Mouse (Mus musculus) heart, embryonic 16.5 days (tissue): ENCODE results near the gene Higd1c. TPM values are rescaled to one million over a fixed set of nuclear protein-coding genes. Genes with fewer than 3 reads are reported as not detected.
"Not testable (repeated sequence)": the region's sequence is repeated elsewhere in the genome, so short reads cannot be mapped to it uniquely, and the experiment has no call there.

Experiments used
- ATAC-seq: fragments of 200-750 bp; cut with Nextera tagmentation; replicated peaks from 2 replicates; pipeline ENCODE4 v1.8.0; 2017; ENCODE audit warnings: moderate number of reproducible peaks; ENCODE audit not compliant: insufficient read depth, low FRiP score; ENCODE audit errors: extremely low read depth
- H3K27ac ChIP-seq: fragments of 300-500 bp; sonication (generic); 2 replicates; pipeline ENCODE4 v1.5.1; 2014; ENCODE audit warnings: mild to moderate bottlenecking, low read length, control low read depth, moderate library complexity
- H3K27me3 ChIP-seq: fragments of 300-500 bp; sonication (generic); 2 replicates; pipeline ENCODE4 v1.6.1; 2014; ENCODE audit warnings: low read length, mixed read lengths; ENCODE audit not compliant: control insufficient read depth, insufficient read depth
- H3K36me3 ChIP-seq: fragments of 300-500 bp; sonication (generic); 2 replicates; pipeline ENCODE4 v1.6.1; 2014; ENCODE audit not compliant: control insufficient read depth, insufficient read depth
- H3K4me1 ChIP-seq: fragments of 300-500 bp; sonication (generic); 2 replicates; pipeline ENCODE4 v1.6.1; 2014; ENCODE audit warnings: low read length, mixed read lengths; ENCODE audit not compliant: control insufficient read depth, insufficient read depth
- H3K4me2 ChIP-seq: fragments of 300-500 bp; sonication (generic); 2 replicates; pipeline ENCODE4 v1.6.1; 2014; ENCODE audit warnings: low read depth, mild to moderate bottlenecking, control low read depth, low read length
- H3K4me3 ChIP-seq: fragments of 300-500 bp; sonication (generic); 2 replicates; pipeline ENCODE4 v1.5.1; 2014; ENCODE audit warnings: mild to moderate bottlenecking, control low read depth, low read length
- H3K9ac ChIP-seq: fragments of 300-500 bp; sonication (generic); 2 replicates; pipeline ENCODE4 v1.6.1; 2014; ENCODE audit warnings: low read length, control low read depth
- H3K9me3 ChIP-seq: fragments of 300-500 bp; sonication (generic); replicated peaks from 2 replicates; pipeline ENCODE4 v1.6.1; 2016; ENCODE audit warnings: low read length; ENCODE audit not compliant: control insufficient read depth
- WGBS: fragments of 180-500 bp; shearing (Covaris S2); extraction: QIAGEN DNeasy Blood & Tissue Kit; methylation state at CpG from one replicate; pipeline ENCODE4 v1.1.7; 2014; 5-methylcytosine and 5-hydroxymethylcytosine counted together
- polyA plus RNA-seq: library from polyadenylated mRNA; unstranded; fragments of >200 nt; fragmentation: Nextera tagmentation; extraction: Ambion mirVana; gene quantifications from 2 replicates; pipeline ENCODE4 v1.2.1, GENCODE M21; 2015

The Higd1c gene
- polyA plus RNA-seq, 1 experiment from 2014 or later, result not detected

DNA sequence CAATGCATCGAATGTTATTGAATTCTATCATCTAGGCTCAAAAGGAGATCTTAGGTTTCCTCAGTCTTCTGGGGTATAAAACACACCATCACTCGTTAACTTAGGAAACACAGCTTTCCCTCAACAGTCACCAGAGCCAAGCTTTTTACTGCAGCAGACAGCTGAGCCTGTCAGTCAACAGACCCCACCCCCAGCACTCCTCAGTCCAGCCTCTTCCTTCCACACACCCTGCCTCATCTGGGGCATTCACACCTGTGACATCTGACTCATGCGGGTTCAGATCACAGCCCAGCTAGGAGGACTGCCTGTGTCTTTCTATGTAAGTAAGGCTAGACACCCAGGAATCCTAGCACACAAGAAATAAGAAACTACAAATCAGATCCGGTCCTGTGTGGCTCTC lies 49.7 kb downstream of the Higd1c start:
- WGBS, result 57% methylated on average over 4 of the region's 4 CpGs

DNA sequence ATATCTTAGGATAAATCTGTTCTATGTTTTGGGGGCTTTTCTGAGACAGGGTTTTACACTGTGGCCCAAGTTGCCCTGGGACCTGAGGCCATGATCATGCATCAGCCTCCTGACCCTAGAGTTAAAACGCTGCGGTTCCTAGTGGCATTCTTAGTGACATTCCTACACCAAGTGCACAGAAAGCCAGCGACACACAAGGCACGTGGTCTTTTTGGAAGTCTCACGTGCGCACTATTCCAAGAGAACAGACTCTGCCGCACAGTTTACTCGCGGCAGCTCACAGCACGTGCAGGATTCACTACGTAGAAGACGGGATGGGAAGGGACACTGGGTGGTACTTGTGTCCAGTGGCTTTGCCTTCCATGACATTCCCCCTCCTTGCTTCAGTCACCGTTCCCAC lies 50.6 kb downstream of the Higd1c start:
- H3K4me2 ChIP-seq, result no peak overlapping the region
- H3K4me1 ChIP-seq, result peaks cover 25% of the 10 kb centered on the region
- peak; percentile 8; the same call in 1 of the 2 replicates for ATAC-seq
- no peaks in the 10 kb centered on the region for H3K27me3 ChIP-seq
- no peaks in the 10 kb centered on the region for H3K9me3 ChIP-seq
- peaks cover under 1% of the 10 kb centered on the region; the same call in 1 of the 2 replicates for H3K36me3 ChIP-seq
- H3K9ac ChIP-seq, result no peak overlapping the region
- H3K27ac ChIP-seq, result no peak overlapping the region
- no peak overlapping the region for H3K4me3 ChIP-seq
- 82% methylated on average over 13 of the region's 13 CpGs for WGBS

More for the DNA sequence above, 49.7 kb downstream of the Higd1c start:
- no peak overlapping the region for H3K4me3 ChIP-seq
- H3K27me3 ChIP-seq, result no peaks in the 10 kb centered on the region
- H3K9ac ChIP-seq, result no peak overlapping the region
- H3K27ac ChIP-seq, result no peak overlapping the region
- ATAC-seq, result no peak
- peaks cover 15% of the 10 kb centered on the region for H3K4me1 ChIP-seq
- no peaks in the 10 kb centered on the region for H3K9me3 ChIP-seq
- peaks cover 4% of the 10 kb centered on the region; the same call in 1 of the 2 replicates for H3K36me3 ChIP-seq
- H3K4me2 ChIP-seq, result no peak overlapping the region

DNA sequence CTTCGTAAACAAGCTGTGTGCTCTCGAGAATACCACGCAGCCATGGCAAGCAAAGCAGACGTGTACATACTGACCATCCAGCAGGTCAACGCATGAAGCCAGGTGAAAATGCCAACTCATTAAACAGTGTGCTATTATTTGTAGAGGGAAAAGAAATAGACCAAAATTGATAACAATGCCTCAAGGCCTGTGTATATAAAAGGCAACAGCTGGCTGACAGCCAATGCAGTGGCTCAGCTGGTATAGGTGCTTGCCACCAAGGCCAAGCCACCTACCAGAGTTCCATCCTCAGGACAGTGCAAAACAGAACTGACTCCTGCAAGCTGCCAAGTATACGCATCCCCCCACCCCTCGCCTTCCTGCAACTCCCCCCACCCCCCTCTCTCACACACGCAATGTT lies 51.3 kb downstream of the Higd1c start:
- Histone ChIP-seq H3K36me3 (no peaks in the 10 kb centered on the region), H3K27me3 (no peaks in the 10 kb centered on the region), H3K27ac (0 out of 2 replicates have a peak overlapping the region, but pooled peaks have one; percentile 13), H3K9ac (no peak overlapping the region), H3K4me3 (no peak overlapping the region), H3K4me1 (peaks cover 30% of the 10 kb centered on the region), H3K4me2 (no peak overlapping the region), H3K9me3 (no peaks in the 10 kb centered on the region)
- 77% methylated on average over 8 of the region's 8 CpGs for WGBS
- no peak for ATAC-seq

DNA sequence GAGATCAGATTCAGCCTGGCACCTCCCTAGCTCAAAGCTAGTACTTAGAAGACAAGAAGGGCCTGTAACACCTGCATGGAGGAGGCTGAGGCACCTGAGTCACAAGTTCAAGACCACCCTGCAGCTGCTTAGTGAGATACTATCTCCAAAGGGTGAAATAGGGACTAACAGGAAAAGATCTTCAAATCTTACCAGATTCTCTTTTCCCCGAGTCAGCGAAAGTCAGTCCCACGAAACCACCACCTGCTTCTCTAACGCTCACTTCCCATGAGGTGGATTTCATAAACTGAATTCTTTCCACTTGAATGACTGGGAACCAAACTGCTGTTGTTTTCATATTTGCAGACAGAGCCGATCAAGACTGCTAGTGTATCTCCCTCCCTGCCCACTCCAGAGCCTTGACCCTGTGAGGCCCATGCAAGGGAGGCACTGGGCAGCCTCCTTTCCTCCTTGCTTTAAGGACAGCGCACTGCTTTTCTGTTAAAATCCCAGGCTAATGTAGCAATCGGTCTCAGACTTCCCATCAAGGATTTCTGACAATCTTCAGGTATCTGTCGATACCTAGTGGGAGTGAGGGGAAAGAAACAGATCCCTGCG lies 53.6 kb downstream of the Higd1c start:
- Histone ChIP-seq H3K9ac (no peak overlapping the region), H3K9me3 (no peaks in the 10 kb centered on the region), H3K4me1 (peaks cover 40% of the 10 kb centered on the region), H3K27ac (no peak overlapping the region), H3K27me3 (no peaks in the 10 kb centered on the region), H3K36me3 (no peaks in the 10 kb centered on the region), H3K4me3 (no peak overlapping the region), H3K4me2 (no peak overlapping the region)
- ATAC-seq, result no peak
- WGBS, result 74% methylated on average over 9 of the region's 9 CpGs

DNA sequence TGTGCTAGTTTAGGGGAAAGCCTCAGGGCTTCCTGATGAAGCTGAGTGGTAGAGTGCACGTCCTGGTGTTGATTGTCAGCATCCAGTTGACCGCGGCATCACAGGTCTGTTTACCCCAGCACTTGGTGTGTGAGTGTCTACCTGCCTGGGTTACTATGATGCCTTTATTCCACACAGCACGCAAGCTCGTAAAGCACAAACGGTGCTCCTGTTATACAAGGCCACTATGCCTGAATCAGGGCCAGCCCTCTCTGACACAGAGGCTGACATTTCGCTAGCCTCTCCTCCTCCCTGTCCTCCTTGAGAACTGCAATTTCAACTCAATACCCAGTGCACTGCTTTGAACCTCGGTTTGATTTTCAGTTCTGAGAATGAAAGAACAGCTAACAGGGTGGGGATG lies 55.0 kb downstream of the Higd1c start:
- 64% methylated on average over 8 of the region's 8 CpGs for WGBS
- H3K9ac ChIP-seq, result peak overlapping the region; percentile 58
- H3K9me3 ChIP-seq, result no peaks in the 10 kb centered on the region
- H3K36me3 ChIP-seq, result no peaks in the 10 kb centered on the region
- peak overlapping the region; percentile 38; the same call in 1 of the 2 replicates for H3K27ac ChIP-seq
- H3K4me3 ChIP-seq, result no peak overlapping the region
- peak overlapping the region; percentile 31 for H3K4me2 ChIP-seq
- no peak for ATAC-seq
- H3K4me1 ChIP-seq, result peaks cover 50% of the 10 kb centered on the region
- H3K27me3 ChIP-seq, result no peaks in the 10 kb centered on the region

DNA sequence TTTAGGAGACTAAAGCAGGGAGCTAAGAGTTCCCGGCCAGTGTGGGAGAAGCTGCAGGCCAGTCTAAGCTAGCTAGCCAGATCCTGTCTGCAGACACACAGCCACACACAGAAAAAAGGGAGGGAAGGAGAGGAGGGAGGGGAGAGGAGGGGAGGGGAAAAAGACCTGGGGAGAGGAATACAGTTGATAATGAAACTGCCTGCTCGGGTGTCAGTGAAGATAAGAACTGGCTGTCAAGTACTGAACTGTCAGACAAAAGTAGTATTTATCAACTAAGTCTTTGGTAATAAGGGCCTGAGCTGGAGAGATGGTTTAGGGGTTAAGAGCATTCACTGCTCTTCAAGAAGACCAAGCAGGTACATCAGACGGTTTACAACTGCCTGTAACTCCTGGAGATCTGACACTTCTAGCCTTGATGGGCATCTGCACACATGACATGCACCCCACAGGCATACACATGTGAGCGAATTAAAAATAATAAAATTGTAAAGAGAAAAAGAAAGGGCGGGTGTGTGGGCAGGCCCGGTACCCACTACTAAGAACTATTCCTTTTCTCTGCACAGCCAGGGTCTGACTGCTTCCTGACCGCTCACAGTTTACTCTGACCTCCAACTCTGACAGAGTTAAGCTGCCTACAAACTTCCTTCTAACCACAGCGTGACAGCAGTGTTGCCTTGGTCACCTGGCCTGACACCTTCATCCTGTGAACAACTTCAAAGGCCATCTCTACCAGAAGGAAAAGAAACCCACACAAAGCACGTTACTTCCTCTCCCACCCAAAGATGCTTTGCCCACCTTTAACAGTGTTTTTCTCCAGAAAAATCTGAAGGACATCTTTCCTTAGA lies 55.8 kb downstream of the Higd1c start:
- WGBS, result 47% methylated on average over 9 of the region's 9 CpGs
- Histone ChIP-seq H3K9ac (peak overlapping the region; percentile 58), H3K27me3 (peaks cover 3% of the 10 kb centered on the region), H3K4me2 (peak overlapping the region; percentile 31), H3K36me3 (no peaks in the 10 kb centered on the region), H3K9me3 (no peaks in the 10 kb centered on the region), H3K4me1 (peaks cover 46% of the 10 kb centered on the region), H3K27ac (peak overlapping the region; percentile 47), H3K4me3 (no peak overlapping the region)
- ATAC-seq, result no peak

DNA sequence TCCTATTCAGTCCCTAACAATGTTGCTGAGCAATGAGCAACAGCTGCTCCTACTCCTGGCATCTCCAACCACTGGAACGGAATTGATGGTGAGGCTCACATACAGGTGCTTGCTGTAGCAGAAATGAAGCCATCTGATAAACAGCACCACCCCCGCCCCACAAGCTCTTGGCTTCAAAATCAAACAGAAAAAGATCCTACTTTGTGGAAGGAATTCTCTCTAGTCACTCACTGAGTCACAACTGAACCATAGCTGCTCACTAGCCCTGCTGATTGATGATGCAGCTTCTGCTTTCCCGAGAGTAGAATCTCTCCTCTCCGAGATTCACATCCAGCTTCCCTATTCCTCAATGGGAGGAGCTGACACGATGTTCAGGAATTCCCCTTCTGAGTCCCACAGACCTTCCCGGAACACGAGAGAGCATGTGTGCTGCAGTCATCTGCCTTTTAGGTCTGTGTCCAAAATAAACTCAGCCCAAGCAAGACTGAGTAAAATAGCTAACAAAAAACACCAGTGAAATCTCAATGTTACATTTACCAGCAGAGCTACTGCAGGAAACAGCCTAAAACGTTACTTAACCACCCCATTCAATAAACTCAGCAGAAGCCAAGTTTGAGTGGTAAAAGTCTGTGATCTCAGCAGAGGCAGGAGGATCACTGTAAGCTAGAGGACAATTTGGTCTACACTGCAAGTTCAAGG lies 56.9 kb downstream of the Higd1c start:
- Histone ChIP-seq H3K4me1 (peaks cover 39% of the 10 kb centered on the region), H3K4me2 (peak overlapping the region; percentile 100), H3K9me3 (no peaks in the 10 kb centered on the region), H3K4me3 (peak overlapping the region; percentile 89), H3K27me3 (peaks cover 8% of the 10 kb centered on the region), H3K27ac (0 out of 2 replicates have a peak overlapping the region, but pooled peaks have one; percentile 2), H3K9ac (no peak overlapping the region; the same call in 1 of the 2 replicates), H3K36me3 (no peaks in the 10 kb centered on the region)
- WGBS, result 35% methylated on average over 8 of the region's 8 CpGs
- ATAC-seq, result no peak

DNA sequence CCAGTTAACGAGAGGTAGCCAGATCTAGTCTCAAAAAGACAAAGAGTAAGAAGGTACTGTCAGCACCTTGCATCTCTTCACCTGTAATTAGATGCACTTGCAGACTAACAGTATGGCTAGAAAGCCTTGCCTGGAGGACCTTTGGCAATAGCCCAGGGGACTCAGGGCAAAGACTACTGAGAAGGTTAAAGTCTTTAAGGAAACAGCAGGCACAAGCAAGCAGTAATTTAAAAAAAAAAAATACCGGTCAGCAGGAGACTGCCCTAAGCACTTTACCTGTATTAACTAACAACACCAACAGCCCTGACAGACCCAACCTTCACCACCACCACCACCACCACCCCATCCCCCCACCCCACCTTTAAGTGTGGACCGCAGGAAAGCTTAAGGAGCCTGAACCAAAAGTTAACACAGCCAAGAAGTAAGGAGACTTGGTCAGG lies 57.4 kb downstream of the Higd1c start, which contains the start of gene Gm5475:
Gene Gm5475 (plus strand): TSS at position 390 of the 440 bp plus-strand sequence.
- not testable (repeated sequence) for H3K36me3 ChIP-seq, H3K9me3 ChIP-seq, H3K27me3 ChIP-seq, ATAC-seq
- Histone ChIP-seq H3K4me1 (peaks cover 39% of the 10 kb centered on the region), H3K4me3 (peak within 1 kb of the TSS; percentile 89), H3K9ac (peak within 1 kb of the TSS; percentile 95), H3K4me2 (peak within 1 kb of the TSS; percentile 100), H3K27ac (peak within 1 kb of the TSS; percentile 46)
- 34% methylated on average over 3 of the region's 3 CpGs for whole genome bisulfite sequencing
